In genomic region chr6:146762264-146762898, GRCm38 (mm10) we compare ENCODE assay signal across 8 mouse cellular contexts. TPM values are rescaled to one million over a fixed set of nuclear protein-coding genes. Genes with fewer than 3 reads are reported as not detected.
DNase-seq lines count a peak whose midpoint lies in the region; TF ChIP-seq lines count a peak whose summit lies in the region.

No protein-coding gene starts in this region.

- peak; percentile 17 for DNase-seq in adrenal gland, postnatal 10 days
- no peak for DNase-seq in adrenal gland, postnatal 4 days (ENCODE audit: low spot score in 2 of 2)
- peak; percentile 9 to 24 for DNase-seq in layer of hippocampus, postnatal 14 days (ENCODE audit: low spot score in 2 of 2)
- no peak for DNase-seq in layer of hippocampus, adult 9-11 months
- DNase-seq in brain, embryonic 14.5 days (ENCODE audit: low read depth), result peak; percentile 43
- DNase-seq in lung, postnatal 10 days, result peak; percentile 36
- DNase-seq in spleen, postnatal 4 days (ENCODE audit: low spot score in 2 of 2), result no peak
- DNase-seq in frontal cortex, postnatal 10 days (ENCODE audit: low spot score in 2 of 2), result no peak

- TF ChIP-seq POLR2A in brain, embryonic 14.5 days (IDR thresholded peaks at IDR 0.05; ENCODE audit: borderline replicate concordance, extremely low read depth, insufficient read depth, insufficient read length, poor library complexity, severe bottlenecking), result no peak

- TF ChIP-seq CTCF in brain, embryonic 14.5 days (IDR thresholded peaks at IDR 0.05; ENCODE audit: borderline replicate concordance, extremely low read depth, insufficient read depth, insufficient read length), result peak; percentile 57; the same call in 1 of the 2 replicates

RNA-seq across cellular contexts. Expression of gene Arntl2, which starts 33.5 kb away (rescaled TPM):
- 1 to 10 TPM; 1.3 to 3.4 TPM for total RNA-seq in adrenal gland, postnatal 10 days (2021)
- total RNA-seq in adrenal gland, postnatal 4 days (2021), result 1 to 10 TPM; 3.6 to 3.7 TPM
- total RNA-seq in layer of hippocampus, postnatal 14 days (2021), result 1 to 10 TPM; 8.2 to 9.6 TPM
- polyA plus RNA-seq in brain, embryonic 14.5 days (2012; rRNA removed), result 4.6 and 5.8 TPM in 2 replicates

RNA-seq across cellular contexts. Expression of gene Stk38l, which starts 37.6 kb away (rescaled TPM):
- total RNA-seq in adrenal gland, postnatal 10 days (2021), result 10 to 100 TPM; 13.3 to 17.6 TPM
- 10 to 100 TPM; 13.7 to 17.4 TPM for total RNA-seq in adrenal gland, postnatal 4 days (2021)
- total RNA-seq in layer of hippocampus, postnatal 14 days (2021), result 10 to 100 TPM; 19.2 to 19.6 TPM
- 6.4 and 7.8 TPM in 2 replicates for polyA plus RNA-seq in brain, embryonic 14.5 days (2012; rRNA removed)

Comparison
In these comparisons a context has a peak if more than half of its experiments do, and no peak if none do; other contexts are left out.
1. DNase-seq: peak in adrenal gland, postnatal 10 days (single experiment), layer of hippocampus, postnatal 14 days (2 of 2), brain, embryonic 14.5 days (single experiment) and lung, postnatal 10 days (single experiment); none in adrenal gland, postnatal 4 days (0 of 2), layer of hippocampus, adult 9-11 months (single experiment), spleen, postnatal 4 days (0 of 2) and frontal cortex, postnatal 10 days (0 of 2).